Mouse (Mus musculus) gastrocnemius, postnatal 25 days (tissue): ENCODE measurements around the gene Snrpd2. TPM values are rescaled to one million over a fixed set of nuclear protein-coding genes. Genes with fewer than 3 reads are reported as not detected.

Source experiments
- DNase-seq: peaks from one replicate; pipeline ENCODE4 v3.0.0; 2022
- microRNA-seq, 2 experiments: library from miRNA; unstranded; fragments of <30 nt; microRNA quantifications; one replicate each; pipeline ENCODE4 v1.2.0; 2021; ENCODE audit warnings: borderline replicate concordance in 2 of 2
- total RNA-seq, 2 experiments: library from RNA; stranded (reverse); gene quantifications; 1 replicate in 1 of 2; 2 replicates in 1 of 2; pipeline ENCODE4 v1.2.3; 2021

Snrpd2 gene
- total RNA-seq, 2 experiments from 2014 or later, result 48.2 to 50.0 TPM

- DNase-seq, result no peak
These were observed 28.5 kb downstream of the Snrpd2 start for GRCm38 (mm10) chr7:19178035-19178434.

DNA sequence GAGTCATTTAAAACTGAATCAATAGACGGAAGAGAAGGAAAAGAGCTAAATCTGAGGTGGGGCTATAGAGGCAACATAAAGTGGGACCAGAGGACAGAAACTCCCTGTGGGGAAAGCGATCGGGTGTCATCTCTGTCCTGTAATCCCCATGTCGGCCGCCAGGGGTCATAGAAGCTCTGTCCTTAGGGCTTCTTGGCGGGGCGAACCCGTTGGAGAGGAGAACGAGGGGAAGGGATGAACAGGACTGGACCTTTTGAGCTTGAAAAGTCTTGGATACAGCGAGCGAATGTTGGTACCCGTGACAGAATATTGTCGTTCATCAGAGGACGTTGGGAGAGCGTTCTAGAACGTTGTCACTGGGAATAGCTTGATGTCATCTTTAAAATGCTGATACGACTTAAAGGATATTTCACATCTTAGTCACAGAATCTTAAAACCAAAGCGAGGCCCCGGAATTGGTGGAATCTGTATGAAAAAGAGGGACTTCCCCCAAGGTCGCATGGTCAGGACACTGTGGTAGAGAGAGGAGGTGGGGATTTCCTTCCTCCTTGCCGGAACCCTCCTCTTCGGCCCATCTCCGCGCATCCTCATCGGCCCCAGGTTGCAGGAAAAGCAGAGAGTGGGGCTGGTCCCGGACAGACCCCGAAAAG, 29.0 kb downstream of the Snrpd2 start:
- no peak for DNase-seq

DNA sequence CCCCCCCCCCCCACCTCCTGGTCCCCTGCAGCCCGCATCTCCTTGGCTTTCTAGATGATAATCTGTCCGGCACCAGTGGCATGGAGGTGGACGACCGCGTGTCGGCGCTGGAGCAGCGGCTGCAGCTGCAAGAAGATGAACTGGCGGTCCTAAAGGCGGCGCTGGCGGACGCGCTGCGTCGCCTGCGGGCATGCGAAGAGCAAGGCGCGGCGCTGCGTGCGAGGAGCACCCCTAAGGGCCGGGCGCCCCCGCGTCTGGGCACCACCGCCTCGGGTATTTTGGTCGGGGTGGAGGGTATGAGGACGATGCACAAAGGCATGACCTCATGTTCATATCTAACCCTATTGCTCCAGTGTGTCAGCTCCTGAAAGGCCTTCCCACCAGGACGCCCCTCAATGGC, 29.7 kb downstream of the Snrpd2 start:
- DNase-seq, result peak; percentile 49

DNA sequence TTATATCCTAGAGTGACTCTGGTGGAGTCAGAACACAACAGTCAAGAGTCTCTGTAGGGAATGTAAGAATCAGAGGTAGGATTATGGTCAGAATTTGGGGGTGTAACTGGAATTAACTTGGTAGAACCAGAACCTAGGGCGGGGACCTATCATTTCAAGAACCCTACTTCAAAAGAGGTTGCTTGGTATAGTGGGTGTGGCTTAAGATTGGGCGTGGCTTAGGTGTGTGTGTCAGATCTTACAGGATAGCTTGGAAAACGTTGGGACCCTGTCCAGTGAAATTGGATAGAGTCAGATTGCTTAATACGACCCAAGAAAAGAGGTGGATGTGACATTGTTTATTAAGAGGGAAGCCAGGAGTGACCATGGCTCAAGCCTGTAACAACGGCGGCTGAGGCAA, 30.4 kb downstream of the Snrpd2 start:
- DNase-seq, result no peak

DNA sequence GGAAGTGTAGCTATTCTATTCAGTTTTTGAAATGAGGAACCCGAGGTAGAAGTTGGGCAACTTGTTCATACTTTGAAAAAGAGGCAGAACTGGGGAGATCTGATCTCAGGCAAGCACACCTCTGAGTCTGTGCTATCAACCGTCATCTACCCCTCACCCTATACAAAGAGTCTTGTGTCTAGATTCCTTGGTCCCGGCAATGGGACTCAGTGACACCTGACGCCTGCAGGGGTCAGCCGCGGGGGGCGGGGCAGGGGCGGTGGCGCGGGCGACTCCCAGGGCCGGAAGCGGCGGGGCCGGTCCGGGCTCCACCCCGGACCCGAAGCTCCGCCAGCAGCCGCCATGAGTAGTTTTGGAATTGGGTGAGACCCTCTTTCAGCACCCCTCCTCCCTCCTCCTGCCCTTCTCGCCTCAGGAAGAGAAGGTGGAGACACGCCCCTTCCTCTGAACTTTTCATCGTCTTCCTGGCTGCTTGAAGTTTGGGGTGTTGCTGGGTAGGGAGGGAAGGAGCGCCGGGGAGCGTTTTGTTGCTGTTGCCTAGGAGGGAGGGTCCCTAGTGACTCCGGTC, 31.4 kb downstream of the Snrpd2 start:
- DNase-seq, result peak; percentile 42

- DNase-seq, result peak; percentile 31
These were observed 34.7 kb downstream of the Snrpd2 start for GRCm38 (mm10) chr7:19184250-19184649.

DNA sequence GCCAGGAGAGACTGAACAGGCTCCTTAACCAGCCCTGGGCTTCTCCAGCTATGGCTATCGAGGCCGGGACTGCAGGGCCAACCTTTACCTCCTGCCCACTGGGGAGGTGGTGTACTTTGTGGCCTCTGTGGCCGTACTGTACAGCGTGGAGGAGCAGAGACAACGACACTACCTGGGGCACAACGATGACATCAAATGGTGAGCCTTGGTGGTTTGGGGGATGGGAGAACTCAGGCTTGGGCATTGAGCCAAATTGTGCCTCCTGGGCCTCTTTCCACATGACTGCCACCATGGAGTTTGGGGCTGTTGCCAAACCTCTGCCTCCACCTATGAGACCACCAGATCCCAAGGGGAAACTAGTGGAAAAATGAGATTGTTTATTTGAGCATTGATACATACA, 35.2 kb downstream of the Snrpd2 start:
- DNase-seq, result no peak

GRCm38 (mm10) chr7:19194676-19195075, 45.2 kb downstream of the Snrpd2 start:
- DNase-seq, result no peak

GRCm38 (mm10) chr7:19196676-19197075, 47.2 kb downstream of the Snrpd2 start:
- no peak for DNase-seq

DNA sequence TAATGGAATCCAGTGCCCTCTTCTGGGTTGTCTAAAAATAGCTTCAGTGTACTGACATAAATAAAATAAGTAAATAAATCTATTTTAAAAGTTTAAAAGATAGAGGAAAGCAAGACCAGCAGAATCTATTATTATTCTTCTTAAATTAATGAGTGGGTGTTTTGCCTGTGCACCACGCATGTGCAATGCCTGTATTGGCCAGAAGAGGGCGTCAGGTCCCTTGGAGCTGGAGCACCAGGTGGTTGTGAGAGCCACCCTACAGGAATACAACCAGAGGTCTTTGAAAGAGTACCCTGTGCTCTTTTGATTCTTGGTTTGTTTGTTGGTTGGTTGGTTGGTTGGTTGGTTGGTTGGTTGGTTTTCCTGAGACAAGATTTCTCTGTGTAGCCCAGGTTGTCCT, 48.5 kb downstream of the Snrpd2 start:
- no peak for DNase-seq

DNA sequence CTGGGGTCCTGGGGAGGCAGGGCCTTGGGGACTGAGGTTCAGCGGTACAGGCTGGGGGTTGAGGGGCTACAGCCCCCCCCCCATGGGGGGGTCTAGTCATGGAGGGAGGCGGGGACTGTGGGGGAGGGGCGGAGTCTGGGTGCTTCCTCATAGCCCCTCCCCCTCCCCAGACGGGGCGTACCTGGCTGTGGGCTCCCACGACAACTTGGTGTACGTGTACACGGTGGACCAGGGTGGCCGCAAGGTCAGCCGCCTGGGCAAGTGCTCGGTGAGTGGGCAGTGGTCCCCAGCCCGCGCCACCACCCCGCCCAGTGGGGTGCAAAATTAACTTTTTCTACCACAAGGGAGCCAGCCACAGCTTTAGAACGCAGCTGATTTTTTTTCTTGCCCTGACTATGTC, 52.1 kb downstream of the Snrpd2 start:
- DNase-seq, result no peak

DNA sequence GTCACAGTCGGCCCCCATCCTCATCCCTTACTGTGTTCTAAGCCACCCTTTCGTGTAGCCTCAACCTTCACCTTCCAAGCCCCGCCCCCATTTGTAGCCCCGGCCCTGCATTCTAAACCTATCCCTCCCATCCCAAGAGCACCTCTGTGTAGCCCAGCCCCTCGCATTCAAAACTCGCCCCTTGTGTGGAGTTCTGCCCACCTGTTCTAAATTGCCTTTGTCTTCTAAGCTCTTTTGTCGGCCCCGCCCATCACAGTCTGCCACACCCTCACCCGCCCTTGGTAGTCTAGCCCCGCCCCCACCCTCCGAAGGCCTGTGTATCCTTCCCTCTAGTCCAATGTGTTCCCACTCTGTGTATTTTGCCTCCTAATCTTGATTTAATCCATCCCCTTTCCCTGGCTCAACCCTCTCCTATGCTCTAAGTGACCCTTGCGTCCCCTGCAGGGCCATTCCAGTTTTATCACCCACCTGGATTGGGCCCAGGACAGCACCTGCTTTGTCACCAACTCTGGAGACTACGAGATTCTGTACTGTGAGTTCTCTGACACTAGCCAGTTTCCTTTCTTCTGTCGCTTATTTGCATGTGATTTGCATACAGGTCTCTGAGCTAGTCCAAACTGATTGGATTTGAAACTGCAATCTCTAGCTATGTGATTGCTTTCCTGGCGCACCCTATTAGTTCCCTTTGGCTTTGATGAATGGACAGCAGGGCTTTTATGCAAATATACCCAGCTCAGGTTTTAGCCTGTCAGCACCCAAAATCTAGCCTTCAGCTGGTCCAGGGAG, 52.7 kb downstream of the Snrpd2 start:
- DNase-seq, result no peak

Small RNAs within 50 kb of the gene (microRNA-seq; reads per million reads assigned to microRNA genes)
- 52.3 to 75.2 reads per million in 2 experiments for gene Mir330

Other genes starting within 250 kb of the Snrpd2 start
- gene Ccdc61, start 239.3 kb upstream of the Snrpd2 start, total RNA-seq, result 1 to 10 TPM; 5.2 to 6.5 TPM
- 1 to 10 TPM; 1.7 to 2.1 TPM for gene Nova2, start 223.8 kb upstream of the Snrpd2 start, total RNA-seq
- not detected for gene Nanos2, start 162.3 kb upstream of the Snrpd2 start, total RNA-seq
- 1 to 10 TPM; 4.3 to 4.9 TPM for gene Mypop, start 158.5 kb upstream of the Snrpd2 start, total RNA-seq
- 10 to 100 TPM; 13.7 to 14.3 TPM for gene Irf2bp1, start 145.7 kb upstream of the Snrpd2 start, total RNA-seq
- not detected for gene Foxa3, start 126.2 kb upstream of the Snrpd2 start, total RNA-seq
- gene Sympk, start 125.3 kb upstream of the Snrpd2 start, total RNA-seq, result 10 to 100 TPM; 56.6 to 59.4 TPM
- gene Rsph6a, start 95.0 kb upstream of the Snrpd2 start, total RNA-seq, result not detected
- gene Dmwd, start 73.5 kb upstream of the Snrpd2 start, total RNA-seq, result 10 to 100 TPM; 22.4 to 22.7 TPM
- gene Dmpk, start 65.9 kb upstream of the Snrpd2 start, total RNA-seq, result 100 to 1,000 TPM; 315 to 350 TPM
- gene Six5, start 55.1 kb upstream of the Snrpd2 start, total RNA-seq, result 1 to 10 TPM; 2.0 to 2.7 TPM
- not detected for gene Gm4969, start 31.4 kb upstream of the Snrpd2 start, total RNA-seq
- 1 to 10 TPM; 2.9 TPM for gene Fbxo46, start 29.9 kb upstream of the Snrpd2 start, total RNA-seq
- gene Qpctl, start 431 bp upstream of the Snrpd2 start, total RNA-seq, result 1 to 10 TPM; 2.3 to 2.5 TPM
- gene Gipr, start 16.4 kb downstream of the Snrpd2 start, total RNA-seq, result not detected
- gene Eml2, start 26.7 kb downstream of the Snrpd2 start, total RNA-seq, result 1 to 10 TPM; 8.4 to 9.4 TPM
- 1 to 10 TPM; 1.7 to 2.4 TPM for gene Gpr4, start 62.8 kb downstream of the Snrpd2 start, total RNA-seq
- 10 to 100 TPM; 39.4 to 41.3 TPM for gene Opa3, start 78.6 kb downstream of the Snrpd2 start, total RNA-seq
- gene Vasp, start 122.1 kb downstream of the Snrpd2 start, total RNA-seq, result 10 to 100 TPM; 16.3 to 18.0 TPM
- gene Ppm1n, start 130.3 kb downstream of the Snrpd2 start, total RNA-seq, result not detected
- 100 to 1,000 TPM; 943 to 950 TPM for gene Rtn2, start 132.9 kb downstream of the Snrpd2 start, total RNA-seq
- gene Fosb, start 160.3 kb downstream of the Snrpd2 start, total RNA-seq, result under 1 TPM; 0.43 to 0.64 TPM
- gene Ercc1, start 195.1 kb downstream of the Snrpd2 start, total RNA-seq, result 10 to 100 TPM; 21.5 to 25.4 TPM
- gene Cd3eap, start 209.8 kb downstream of the Snrpd2 start, total RNA-seq, result 10 to 100 TPM in 1 of 2 experiments, 1 to 10 TPM in 1; 8.5 to 10.1 TPM
- gene Ppp1r13l, start 210.0 kb downstream of the Snrpd2 start, total RNA-seq, result 1 to 10 TPM; 2.6 TPM
- 1 to 10 TPM; 7.8 to 8.8 TPM for gene Ercc2, start 232.3 kb downstream of the Snrpd2 start, total RNA-seq